Mouse (Mus musculus): Measurements from ENCODE around the gene Lalba.
A peak's percentile ranks its signal among the peaks of the same experiment; 100 is the strongest.

DNA sequence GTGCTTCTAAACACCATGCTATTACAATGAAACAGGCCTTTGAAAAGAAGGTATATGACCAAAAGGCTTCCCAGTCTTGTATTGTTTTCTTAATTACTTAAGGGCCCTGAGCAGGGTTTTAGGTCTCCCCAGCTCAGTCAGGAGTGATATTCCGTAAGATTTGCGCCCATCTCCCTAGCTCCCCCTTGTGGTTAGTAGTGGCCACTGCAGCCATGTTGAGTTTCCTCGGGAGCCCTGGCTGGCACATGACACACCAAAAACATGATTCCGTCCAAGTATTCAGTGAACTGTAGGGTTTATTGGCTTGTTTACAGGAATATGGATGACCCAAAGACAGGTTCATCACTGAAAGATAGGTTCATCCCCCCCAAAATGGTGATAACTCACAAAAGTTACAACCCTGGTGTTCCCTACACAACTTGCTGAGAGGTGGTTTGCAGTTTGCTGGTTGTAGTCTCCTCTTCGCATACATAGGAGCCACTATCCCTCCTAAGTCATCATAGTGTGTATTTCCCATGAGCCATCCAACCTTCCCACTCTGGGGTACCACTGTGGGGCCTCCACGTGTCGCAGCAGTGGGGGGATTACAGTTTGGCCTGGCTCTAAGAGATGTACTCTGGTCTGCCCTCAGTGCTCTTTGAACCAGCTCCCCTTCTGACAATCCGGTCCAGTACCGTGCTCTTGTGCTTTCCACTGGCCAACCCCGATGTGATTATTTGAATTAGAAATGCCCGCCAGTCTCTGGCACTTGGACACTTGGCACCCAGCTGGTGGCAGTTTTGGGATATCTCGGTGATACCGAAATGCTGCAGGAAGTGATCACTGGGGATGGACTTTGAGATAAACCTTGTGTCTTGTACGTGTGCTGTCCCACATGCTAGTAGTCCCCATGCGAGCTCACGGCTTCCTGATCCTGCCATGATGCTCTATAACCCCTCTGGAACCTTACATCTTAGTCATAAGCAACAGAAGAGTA, 35.1 kb upstream of the Lalba start:
- TF ChIP-seq CTCF (IDR thresholded peaks at IDR 0.05; ENCODE audit: borderline replicate concordance, extremely low read depth, insufficient read depth, insufficient read length), result peak; percentile 92
- no peak for TF ChIP-seq POLR2A (IDR thresholded peaks at IDR 0.05; ENCODE audit: borderline replicate concordance, extremely low read depth, insufficient read depth, insufficient read length, poor library complexity, severe bottlenecking)

Measured in brain, embryonic 14.5 days (tissue).